Mouse (Mus musculus) midbrain, embryonic 14.5 days (tissue): Measurements from ENCODE around the gene Zranb1. TPM values are rescaled to one million over a fixed set of nuclear protein-coding genes. Genes with fewer than 3 reads are reported as not detected.

Experiments
- ATAC-seq: fragments of 200-750 bp; cut with Nextera tagmentation; 2 replicates; pipeline ENCODE4 v1.8.0; 2017; ENCODE audit warnings: moderate number of reproducible peaks, moderate library complexity; ENCODE audit not compliant: low FRiP score, low TSS enrichment
- DNase-seq: peaks from one replicate; pipeline ENCODE4 v3.0.0-alpha.2; 2015
- H3K27ac ChIP-seq: fragments of 300-500 bp; sonication (generic); replicated peaks from 2 replicates; pipeline ENCODE4 v1.5.1; 2014; ENCODE audit warnings: mild to moderate bottlenecking, low read depth, low read length, moderate library complexity
- H3K27me3 ChIP-seq: fragments of 300-500 bp; sonication (generic); 2 replicates; pipeline ENCODE4 v1.6.1; 2014; ENCODE audit warnings: low read length, control low read depth, mixed read lengths; ENCODE audit not compliant: control insufficient read depth, insufficient read depth
- H3K36me3 ChIP-seq: fragments of 300-500 bp; sonication (generic); 2 replicates; pipeline ENCODE4 v1.6.1; 2014; ENCODE audit warnings: low read length, control low read depth; ENCODE audit not compliant: control insufficient read depth, insufficient read depth
- H3K4me1 ChIP-seq: fragments of 300-500 bp; sonication (generic); 2 replicates; pipeline ENCODE4 v1.6.1; 2014; ENCODE audit warnings: mild to moderate bottlenecking, antibody characterized with exemption, low read length, control low read depth; ENCODE audit not compliant: control insufficient read depth, insufficient read depth
- H3K4me2 ChIP-seq: fragments of 300-500 bp; sonication (generic); 2 replicates; pipeline ENCODE4 v1.6.1; 2014; ENCODE audit warnings: mild to moderate bottlenecking, low read length, moderate library complexity
- H3K4me3 ChIP-seq: fragments of 300-500 bp; sonication (generic); replicated peaks from 2 replicates; pipeline ENCODE4 v1.5.1; 2014; ENCODE audit warnings: low read depth, low read length
- H3K9ac ChIP-seq: fragments of 300-500 bp; sonication (generic); replicated peaks from 2 replicates; pipeline ENCODE4 v1.6.1; 2014; ENCODE audit warnings: mild to moderate bottlenecking, low read length, moderate library complexity
- H3K9me3 ChIP-seq: fragments of 300-500 bp; sonication (generic); 2 replicates; pipeline ENCODE4 v1.6.1; 2016; ENCODE audit warnings: low read length, control low read depth, mixed read lengths; ENCODE audit not compliant: control insufficient read depth
- whole genome bisulfite sequencing: fragments of 180-500 bp; shearing (Covaris S2); extraction: QIAGEN DNeasy Blood & Tissue Kit; methylation state at CpG from one replicate; pipeline ENCODE4 v1.1.7; 2014; 5-methylcytosine and 5-hydroxymethylcytosine counted together
- polyA plus RNA-seq: library from polyadenylated mRNA; unstranded; fragments of >200 nt; fragmentation: Nextera tagmentation; extraction: Ambion mirVana; gene quantifications from 2 replicates; pipeline ENCODE4 v1.2.1, GENCODE M21; 2014

Gene Zranb1
- polyA plus RNA-seq, 1 experiment from 2014 or later, result 35.1 TPM

GRCm38 (mm10) chr7:132891561-132892310 lies 39.2 kb upstream of the Zranb1 start:
- Histone ChIP-seq H3K27me3 (no peaks in the 10 kb centered on the region), H3K4me2 (no peak overlapping the region)
- WGBS, result 81% methylated on average over 5 of the region's 5 CpGs

GRCm38 (mm10) chr7:132892311-132892661 lies 38.7 kb upstream of the Zranb1 start:
- WGBS, result 50% methylated on average over 4 of the region's 4 CpGs
- H3K27ac ChIP-seq, result no peak overlapping the region
- ATAC-seq (no peak), DNase-seq (no peak)
- H3K36me3 ChIP-seq, result no peaks in the 10 kb centered on the region
- H3K4me1 ChIP-seq, result no peaks in the 10 kb centered on the region
- H3K9me3 ChIP-seq, result no peaks in the 10 kb centered on the region
- no peak overlapping the region for H3K4me2 ChIP-seq
- no peak overlapping the region for H3K4me3 ChIP-seq
- no peak overlapping the region for H3K9ac ChIP-seq
- H3K27me3 ChIP-seq, result no peaks in the 10 kb centered on the region

More at GRCm38 (mm10) chr7:132891561-132892310, 39.2 kb upstream of the Zranb1 start:
- ATAC-seq (no peak), DNase-seq (no peak)
- Histone ChIP-seq H3K4me1 (no peaks in the 10 kb centered on the region), H3K36me3 (no peaks in the 10 kb centered on the region), H3K9me3 (no peaks in the 10 kb centered on the region), H3K27ac (no peak overlapping the region), H3K9ac (no peak overlapping the region), H3K4me3 (no peak overlapping the region)

- Histone ChIP-seq H3K9ac (no peak overlapping the region), H3K4me2 (no peak overlapping the region), H3K4me3 (no peak overlapping the region), H3K27me3 (no peaks in the 10 kb centered on the region), H3K27ac (no peak overlapping the region), H3K9me3 (no peaks in the 10 kb centered on the region), H3K4me1 (no peaks in the 10 kb centered on the region), H3K36me3 (no peaks in the 10 kb centered on the region)
- DNase-seq (no peak), ATAC-seq (no peak)
- 86% methylated on average over 7 of the region's 7 CpGs for WGBS
Measured at GRCm38 (mm10) chr7:132892806-132893205, 38.1 kb upstream of the Zranb1 start.

- ATAC-seq (no peak), DNase-seq (no peak)
- Histone ChIP-seq H3K27ac (no peak overlapping the region), H3K9me3 (no peaks in the 10 kb centered on the region), H3K4me3 (no peak overlapping the region), H3K9ac (no peak overlapping the region), H3K4me1 (no peaks in the 10 kb centered on the region), H3K36me3 (no peaks in the 10 kb centered on the region), H3K4me2 (no peak overlapping the region), H3K27me3 (no peaks in the 10 kb centered on the region)
- WGBS, result 77% methylated on average over 1 of the region's 1 CpGs
Measured at GRCm38 (mm10) chr7:132893336-132893735, 37.6 kb upstream of the Zranb1 start.

GRCm38 (mm10) chr7:132894841-132895555 lies 35.9 kb upstream of the Zranb1 start:
- no peak overlapping the region for H3K27ac ChIP-seq
- no peaks in the 10 kb centered on the region for H3K36me3 ChIP-seq
- no peak overlapping the region for H3K4me2 ChIP-seq
- H3K4me1 ChIP-seq, result no peaks in the 10 kb centered on the region
- 72% methylated on average over 7 of the region's 7 CpGs for WGBS
- ATAC-seq, result no peak
- peak; percentile 6 for DNase-seq
- H3K27me3 ChIP-seq, result no peaks in the 10 kb centered on the region
- H3K9ac ChIP-seq, result no peak overlapping the region
- H3K4me3 ChIP-seq, result no peak overlapping the region
- no peaks in the 10 kb centered on the region for H3K9me3 ChIP-seq

GRCm38 (mm10) chr7:132896206-132896815 lies 34.6 kb upstream of the Zranb1 start:
- Histone ChIP-seq H3K27ac (no peak overlapping the region), H3K4me2 (no peak overlapping the region), H3K27me3 (no peaks in the 10 kb centered on the region), H3K4me3 (no peak overlapping the region), H3K36me3 (no peaks in the 10 kb centered on the region), H3K4me1 (no peaks in the 10 kb centered on the region), H3K9me3 (no peaks in the 10 kb centered on the region), H3K9ac (no peak overlapping the region)
- DNase-seq (no peak), ATAC-seq (no peak)
- WGBS, result 88% methylated on average over 9 of the region's 9 CpGs

- DNase-seq (no peak), ATAC-seq (no peak)
- Histone ChIP-seq H3K4me1 (no peaks in the 10 kb centered on the region), H3K9ac (no peak overlapping the region), H3K36me3 (no peaks in the 10 kb centered on the region), H3K4me3 (no peak overlapping the region), H3K27me3 (no peaks in the 10 kb centered on the region), H3K9me3 (no peaks in the 10 kb centered on the region), H3K4me2 (no peak overlapping the region), H3K27ac (no peak overlapping the region)
- 89% methylated on average over 10 of the region's 10 CpGs for WGBS
Measured at GRCm38 (mm10) chr7:132897258-132897657, 33.7 kb upstream of the Zranb1 start.

- Histone ChIP-seq H3K4me3 (no peak overlapping the region), H3K9ac (no peak overlapping the region), H3K9me3 (no peaks in the 10 kb centered on the region), H3K27me3 (no peaks in the 10 kb centered on the region), H3K4me1 (no peaks in the 10 kb centered on the region), H3K36me3 (no peaks in the 10 kb centered on the region), H3K4me2 (no peak overlapping the region), H3K27ac (no peak overlapping the region)
- DNase-seq (no peak), ATAC-seq (no peak)
- WGBS, result 93% methylated on average over 2 of the region's 2 CpGs
Measured at GRCm38 (mm10) chr7:132898234-132898633, 32.7 kb upstream of the Zranb1 start.
